Mouse (Mus musculus): Measurements from ENCODE around the gene U2surp.
"Not testable (repeated sequence)": the region's sequence is repeated elsewhere in the genome, so short reads cannot be mapped to it uniquely, and the experiment has no call there.

Gene U2surp

DNA sequence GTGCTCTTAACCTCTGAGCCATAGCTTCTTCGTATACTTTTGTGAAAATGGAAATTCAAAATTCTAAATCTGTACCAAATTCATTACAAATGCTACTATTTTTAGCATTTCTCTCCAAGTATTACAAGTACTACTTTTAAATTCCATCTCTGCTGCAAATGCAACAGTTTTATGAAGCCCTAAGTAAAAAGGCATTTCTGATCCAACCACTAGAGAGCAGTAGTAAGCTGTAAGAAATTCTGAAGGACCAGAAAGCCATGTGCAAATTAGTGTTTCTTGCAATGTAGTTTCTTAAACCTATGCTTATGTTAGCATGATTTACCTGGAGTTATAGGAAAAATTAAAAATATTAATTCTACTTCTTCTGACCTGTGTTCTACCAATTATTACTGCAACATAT lies 38.9 kb downstream of the U2surp start:
- in situ Hi-C loops (cut with MboI, MseI): no loop called here

DNA sequence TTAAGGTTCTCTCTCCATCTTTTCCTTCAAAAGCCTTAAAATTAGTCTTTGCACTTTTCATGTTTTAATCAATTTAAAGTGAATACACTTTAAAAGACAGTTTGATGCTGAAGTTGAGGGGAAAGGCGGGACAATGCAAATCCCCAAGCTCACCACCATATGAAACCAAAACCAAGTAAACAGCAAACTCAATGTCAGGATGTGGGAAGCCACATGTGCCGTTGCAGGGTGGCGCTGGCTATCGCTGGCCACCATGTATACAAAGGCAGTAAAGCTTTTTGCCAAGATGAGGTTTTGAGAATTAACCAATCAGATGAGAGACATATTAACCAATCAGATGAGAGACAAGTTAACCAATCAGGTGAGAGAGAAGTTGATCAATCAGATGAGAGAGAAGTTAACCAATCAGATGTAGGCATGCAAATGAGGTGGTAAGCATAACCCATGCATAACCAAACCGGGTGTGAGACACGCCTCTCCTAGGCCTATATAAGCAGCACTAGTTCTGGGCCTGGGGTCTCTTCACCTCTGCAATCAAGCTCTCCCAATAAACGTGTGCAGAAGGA lies 42.7 kb downstream of the U2surp start:
- in situ Hi-C loops (cut with MboI, MseI): not testable (repeated sequence)

DNA sequence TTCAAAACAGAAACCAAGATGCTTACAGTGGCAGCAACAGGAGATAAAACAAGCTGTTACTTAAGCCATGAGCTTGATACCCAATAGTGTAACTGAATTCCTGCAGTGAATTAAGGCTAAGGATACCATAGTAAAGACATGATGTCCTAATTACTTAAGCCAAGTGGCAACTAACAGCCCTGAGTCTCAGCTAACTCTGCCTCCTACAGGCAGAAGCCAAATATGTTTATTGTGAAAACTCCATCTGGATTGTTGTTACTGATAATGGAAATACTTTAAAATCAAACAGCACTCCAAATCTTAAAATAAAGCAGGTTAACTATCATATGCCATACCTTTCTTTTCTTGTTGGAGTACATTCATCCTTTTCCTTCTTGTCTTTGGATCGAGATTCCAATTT lies 47.8 kb downstream of the U2surp start:
- in situ Hi-C loops (cut with MboI, MseI): no loop called here

DNA sequence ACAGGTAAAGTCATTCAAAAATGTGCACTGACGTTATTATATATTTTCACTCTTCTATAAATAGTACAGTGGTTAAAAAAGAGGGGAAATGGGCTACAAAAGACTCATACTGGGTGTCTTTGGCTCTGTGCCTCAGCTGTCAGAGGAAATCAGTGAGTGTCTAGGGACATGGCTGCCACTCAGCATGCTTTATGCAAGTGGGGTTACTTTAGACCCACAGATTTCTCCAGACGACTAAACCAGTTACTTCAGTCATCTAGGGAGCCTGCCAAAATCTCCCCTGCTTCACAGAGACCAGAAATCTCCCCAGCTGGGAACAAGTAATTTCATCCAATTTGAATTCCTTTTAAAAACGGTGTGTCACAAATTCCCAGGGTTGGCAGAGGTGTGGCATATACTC lies 59.9 kb downstream of the U2surp start:
- in situ Hi-C loops (cut with MboI, MseI): no loop called here

DNA sequence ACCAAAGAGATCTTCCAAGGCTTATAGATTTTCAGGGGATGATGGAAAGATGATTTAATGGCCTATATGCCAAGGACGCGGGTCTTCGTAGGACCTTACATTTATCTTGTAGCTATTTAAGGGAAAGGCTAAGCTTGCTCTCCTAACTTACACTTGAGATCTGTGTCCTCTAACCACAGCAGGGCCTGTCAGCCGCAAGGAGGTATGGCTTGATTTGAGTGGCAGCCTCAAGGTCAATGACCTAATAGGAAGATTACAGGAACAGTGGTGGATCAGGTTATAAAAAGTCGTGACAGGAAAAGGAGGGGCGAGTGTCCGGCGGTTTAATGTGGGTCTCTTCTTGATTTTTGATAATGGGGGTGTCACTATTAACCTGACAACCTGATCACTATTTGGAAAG lies 61.2 kb downstream of the U2surp start:
- in situ Hi-C loops (cut with MboI, MseI): no loop called here

DNA sequence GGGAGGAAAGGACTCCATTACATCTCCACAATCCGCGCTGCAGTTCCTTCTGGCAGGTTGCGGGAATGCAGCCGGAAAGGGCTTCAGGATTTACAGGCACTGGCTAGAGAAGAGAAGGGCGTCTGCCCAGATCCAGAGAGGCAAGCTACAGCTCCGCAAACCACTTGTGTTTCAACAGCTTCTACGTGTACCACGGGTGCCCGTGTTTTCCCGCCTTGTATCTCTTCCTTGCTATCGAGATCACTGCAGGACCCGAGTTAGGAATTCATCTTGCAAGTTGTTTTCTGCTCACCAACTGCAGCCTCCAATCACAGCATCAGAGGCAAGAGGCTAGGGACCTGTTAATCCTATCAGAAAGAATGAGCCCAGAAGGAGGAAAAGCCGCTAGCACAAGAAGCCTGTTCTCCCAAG lies 69.5 kb downstream of the U2surp start:
- in situ Hi-C loops (cut with MboI, MseI): no loop called here

DNA sequence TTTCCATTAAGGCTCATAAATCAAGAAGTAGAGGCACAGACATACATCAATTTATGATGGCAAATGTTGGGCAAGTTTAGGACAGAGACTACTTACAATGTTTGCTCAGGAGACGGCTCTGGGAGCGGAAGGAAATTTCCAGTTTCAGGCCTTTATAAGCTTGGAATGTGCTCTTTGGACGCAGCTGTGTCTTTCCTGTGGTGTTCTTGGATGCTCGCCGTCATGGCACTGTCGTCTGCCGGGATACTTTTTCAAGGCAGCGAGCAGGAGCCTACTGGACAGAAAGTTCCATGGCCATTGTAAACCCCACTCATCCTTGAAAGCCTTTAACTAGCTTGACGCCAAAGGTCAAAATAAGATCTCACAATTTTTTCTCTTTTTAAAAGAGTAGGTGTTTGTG lies 73.9 kb downstream of the U2surp start:
- in situ Hi-C loops (cut with MboI, MseI): no loop called here

DNA sequence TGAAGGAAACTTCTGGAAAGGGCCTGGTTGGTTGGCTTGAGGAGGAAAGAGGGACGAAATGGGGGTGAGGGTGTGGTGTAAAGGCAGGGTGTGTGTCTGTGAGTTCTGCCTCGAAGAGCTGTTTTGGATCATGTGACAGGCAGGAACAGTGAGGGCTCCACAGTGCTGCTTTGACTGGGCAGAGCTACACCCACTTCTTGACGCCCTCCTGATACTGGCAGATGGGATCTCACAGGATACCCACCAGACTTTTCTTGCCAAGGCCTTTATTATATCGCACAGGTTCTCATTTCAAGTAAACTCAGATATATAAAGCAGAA lies 75.5 kb downstream of the U2surp start:
- in situ Hi-C loops (cut with MboI, MseI): no loop called here

DNA sequence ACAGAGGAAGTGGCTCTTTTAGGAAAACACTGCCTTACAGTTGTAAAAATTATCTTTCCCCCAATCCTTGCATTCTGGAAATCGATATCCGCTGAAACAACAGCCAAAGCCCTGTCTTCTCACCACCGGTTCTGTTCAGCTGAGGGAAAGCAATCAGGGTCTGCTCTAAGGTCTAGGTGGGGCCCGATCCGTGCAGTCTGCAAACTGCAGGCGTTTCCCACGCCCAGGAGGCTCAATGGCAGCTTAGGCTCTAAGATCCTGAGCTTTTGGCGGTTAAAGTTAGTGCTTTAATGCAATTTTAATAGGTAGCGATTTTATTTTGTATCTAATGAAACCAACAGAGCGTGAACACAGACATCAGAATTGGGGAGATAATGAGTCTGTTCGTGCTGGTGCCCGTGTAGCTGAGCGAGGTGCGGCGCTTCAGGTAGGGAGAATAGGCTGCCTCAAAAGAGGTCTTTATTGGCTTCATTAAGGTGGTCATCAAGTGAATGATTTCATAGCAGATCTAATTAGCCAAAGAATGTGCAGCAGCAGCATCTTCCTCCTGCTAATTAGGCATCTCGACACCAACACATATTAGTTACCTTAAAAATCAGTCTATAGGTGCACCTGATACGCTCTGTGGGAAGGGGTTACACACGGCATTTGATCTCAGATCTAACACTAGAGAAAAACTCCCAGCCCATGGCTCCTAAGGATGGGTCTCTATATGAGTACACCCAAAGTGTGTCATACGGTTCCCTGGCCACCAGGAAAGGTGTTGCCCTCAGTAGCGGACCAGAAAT lies 76.1 kb downstream of the U2surp start:
- in situ Hi-C loops (cut with MboI, MseI): no loop called here

DNA sequence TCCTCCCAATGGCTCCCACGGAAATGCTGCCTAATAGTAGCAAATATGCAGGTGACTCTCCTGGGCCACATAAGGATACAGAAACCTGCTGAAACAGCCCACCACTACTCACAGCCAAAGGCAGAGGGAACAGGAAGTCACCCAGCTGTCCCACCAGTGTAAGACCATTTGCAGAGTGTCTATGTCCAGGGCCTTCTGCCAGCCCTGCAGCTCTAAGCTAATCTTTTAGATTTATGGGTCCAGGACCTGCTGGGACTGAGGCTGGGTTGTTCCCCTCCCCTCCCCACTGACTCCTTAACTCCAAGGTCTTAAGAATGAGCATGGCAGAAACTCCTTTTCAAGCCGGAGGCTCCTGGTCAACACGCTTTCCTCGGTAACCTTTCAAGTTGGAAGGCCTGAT lies 83.5 kb downstream of the U2surp start:
- in situ Hi-C loops (cut with MboI, MseI): no loop called here

DNA sequence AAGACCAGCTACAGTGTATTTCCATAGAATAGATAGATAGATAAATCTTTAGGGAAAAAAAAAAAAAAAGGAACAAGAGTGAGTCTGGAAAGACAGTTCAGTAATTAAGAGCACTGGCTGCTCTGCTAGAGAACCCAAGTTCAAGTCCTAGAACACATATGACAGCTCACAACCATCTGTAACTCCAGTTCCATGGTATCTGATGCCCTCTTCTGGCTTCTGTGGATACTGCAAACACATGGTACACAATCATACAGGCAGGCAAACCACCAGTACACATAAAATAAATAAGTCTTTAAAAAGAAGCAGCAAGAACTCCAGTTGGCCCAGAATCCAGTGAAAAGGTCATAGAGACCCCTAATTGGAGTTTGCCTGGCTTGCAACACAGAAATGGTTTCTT lies 97.9 kb downstream of the U2surp start:
- in situ Hi-C loops (cut with MboI, MseI): loop anchor here (5.0 to 10.0 kb wide), 2 partner anchors 489 to 677 kb away; no protein-coding TSS in a partner anchor

DNA sequence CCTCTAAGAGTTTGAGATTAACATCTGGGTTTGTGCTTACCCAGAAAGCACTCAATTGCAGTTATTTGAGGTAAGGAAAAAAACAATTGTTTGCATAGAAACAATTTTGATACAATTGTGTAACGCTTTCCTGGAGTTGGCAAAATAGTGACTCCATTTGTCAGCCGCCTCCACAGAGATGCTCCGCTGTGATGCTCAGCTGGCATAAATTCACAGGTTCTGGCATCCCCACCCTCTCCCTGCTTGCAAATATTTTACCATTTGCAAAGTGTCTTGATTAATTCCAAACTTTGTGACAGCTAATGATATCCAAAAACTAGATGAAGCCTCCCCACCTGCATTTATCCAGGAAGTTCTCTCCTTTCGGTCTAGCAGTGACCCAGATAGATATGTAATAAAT lies 99.7 kb downstream of the U2surp start:
- in situ Hi-C loops (cut with MboI, MseI): loop anchor here (5.0 to 10.0 kb wide), 2 partner anchors 487 to 675 kb away; no protein-coding TSS in a partner anchor

DNA sequence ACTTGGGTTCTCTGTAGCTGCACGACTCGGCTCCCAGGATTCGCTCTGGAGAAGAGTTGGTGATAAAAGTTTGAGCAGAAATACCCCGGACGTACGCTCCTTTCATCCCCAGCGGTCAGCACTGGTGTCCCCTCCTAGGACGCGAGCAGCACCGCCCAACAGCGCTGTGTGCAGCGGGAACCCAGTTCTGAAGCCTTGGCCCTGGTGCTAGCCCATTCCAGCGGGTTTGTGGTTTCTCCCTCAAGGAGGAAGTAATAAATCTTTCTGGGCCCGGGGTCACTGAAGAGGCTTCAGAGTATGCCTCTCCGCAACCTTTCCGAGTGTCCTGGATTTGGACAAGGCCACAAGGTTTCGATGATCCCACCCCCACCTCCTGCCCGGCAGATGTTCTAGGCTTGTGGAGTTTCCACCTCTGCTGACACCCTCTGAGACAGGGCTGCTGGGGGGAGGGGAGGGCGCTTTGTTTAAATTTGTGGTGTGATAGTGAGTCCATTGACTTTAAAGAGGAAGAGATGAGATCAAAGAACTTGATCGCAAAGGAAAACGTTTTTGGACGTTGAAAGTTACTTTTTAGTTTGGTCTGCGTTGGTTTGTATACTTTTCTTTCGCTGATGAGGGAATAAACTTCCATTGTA lies 104.1 kb downstream of the U2surp start:
- in situ Hi-C loops (cut with MboI, MseI): loop anchor here (5.0 kb wide), 1 partner anchor 50 kb away; no protein-coding TSS in a partner anchor
